Mouse (Mus musculus) MN1 (cell line): ENCODE results near the gene Rab1b.
A peak's percentile ranks its signal among the peaks of the same experiment; 100 is the strongest.

ENCODE experiments used
- DNase-seq: peaks from one replicate; pipeline ENCODE4 v3.0.0-alpha.2; 2016; ENCODE audit warnings: low spot score

Rab1b gene

DNA sequence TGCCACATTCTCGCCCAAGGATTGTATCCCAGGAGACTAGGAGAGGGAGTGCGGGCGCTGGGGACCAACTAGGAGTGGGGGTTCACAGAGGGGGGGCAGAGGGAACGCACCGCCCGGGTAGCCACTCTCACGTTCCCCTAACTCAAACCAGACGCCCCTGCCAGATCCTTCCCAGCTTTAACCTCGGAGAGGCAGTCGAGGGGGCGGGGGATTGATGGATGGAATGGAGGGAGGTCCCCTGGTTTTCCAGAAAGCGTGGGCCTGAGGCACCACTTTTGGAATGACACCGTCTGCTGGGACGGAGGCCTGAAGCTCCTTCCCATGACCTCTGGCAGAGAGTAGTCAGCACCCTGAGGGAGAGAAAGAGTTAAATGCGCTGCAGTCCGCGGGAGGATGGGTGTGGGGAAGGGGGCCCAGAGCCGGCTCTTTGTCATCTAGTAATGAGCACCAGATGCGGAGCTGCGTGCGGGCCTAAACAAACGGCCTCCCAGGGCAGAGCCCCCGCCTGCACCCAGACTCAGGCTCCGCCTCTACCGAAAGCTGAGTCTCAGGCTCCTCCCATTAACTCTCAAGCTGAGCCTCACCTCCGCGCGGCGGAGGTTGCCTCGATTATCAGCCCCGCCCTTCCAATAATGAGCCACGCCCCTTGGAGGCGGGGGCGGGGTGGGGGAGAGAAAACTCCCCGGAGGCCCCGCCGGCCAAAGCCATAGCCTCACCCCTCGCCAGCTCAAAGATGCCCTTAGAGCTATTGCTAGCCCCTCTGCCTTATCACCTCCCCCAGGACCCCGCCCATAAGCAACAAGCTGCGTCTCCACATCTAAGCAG lies 35.1 kb downstream of the Rab1b start:
- peak; percentile 91 for DNase-seq

DNA sequence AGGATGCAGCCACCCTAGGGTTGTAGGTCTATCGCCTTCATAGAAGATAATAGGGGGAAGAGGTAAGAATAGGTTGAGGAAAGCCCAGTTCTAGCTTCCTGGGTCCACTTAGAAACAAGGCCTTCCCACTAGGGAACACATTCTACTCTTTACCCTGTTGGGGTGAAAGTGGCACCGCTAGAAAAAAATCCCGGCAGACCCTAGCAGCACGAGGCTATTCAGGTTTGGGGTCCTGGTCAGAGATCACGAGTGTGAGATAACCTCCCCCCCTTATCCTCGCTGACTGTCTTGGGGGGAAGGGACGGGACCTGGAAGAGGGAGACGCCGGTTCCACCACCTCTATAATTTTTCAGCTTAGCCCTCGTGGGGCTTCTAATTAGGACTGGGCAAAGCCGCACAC lies 35.8 kb downstream of the Rab1b start:
- DNase-seq, result no peak

DNA sequence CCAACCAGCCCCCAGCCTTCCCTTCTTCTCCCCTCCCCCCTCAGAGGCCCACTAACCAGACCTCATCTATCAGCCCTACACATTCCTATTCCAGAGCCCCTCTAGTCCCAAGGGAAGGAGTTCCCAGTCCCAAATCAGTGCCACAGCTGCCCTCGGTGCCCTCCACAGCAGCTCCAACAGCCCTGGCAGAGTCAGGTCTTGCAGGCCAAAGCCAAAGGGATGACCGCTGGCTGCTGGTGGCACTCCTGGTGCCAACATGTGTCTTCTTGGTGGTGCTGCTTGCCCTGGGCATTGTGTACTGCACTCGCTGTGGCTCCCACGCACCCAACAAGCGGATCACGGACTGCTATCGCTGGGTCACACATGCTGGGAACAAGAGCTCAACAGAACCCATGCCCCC lies 36.9 kb downstream of the Rab1b start:
- no peak for DNase-seq

DNA sequence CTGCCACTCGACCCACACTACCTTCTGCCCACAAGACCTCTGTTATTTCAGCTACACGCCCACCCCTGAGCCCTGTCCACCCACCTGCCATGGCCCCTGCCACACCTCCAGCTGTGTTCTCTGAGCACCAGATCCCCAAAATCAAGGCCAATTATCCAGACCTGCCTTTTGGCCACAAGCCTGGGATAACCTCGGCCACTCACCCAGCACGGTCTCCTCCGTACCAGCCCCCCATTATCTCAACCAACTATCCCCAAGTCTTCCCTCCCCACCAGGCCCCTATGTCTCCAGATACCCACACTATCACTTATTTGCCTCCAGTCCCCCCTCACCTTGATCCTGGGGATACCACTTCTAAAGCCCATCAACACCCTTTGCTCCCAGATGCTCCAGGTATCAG lies 37.4 kb downstream of the Rab1b start:
- no peak for DNase-seq

DNA sequence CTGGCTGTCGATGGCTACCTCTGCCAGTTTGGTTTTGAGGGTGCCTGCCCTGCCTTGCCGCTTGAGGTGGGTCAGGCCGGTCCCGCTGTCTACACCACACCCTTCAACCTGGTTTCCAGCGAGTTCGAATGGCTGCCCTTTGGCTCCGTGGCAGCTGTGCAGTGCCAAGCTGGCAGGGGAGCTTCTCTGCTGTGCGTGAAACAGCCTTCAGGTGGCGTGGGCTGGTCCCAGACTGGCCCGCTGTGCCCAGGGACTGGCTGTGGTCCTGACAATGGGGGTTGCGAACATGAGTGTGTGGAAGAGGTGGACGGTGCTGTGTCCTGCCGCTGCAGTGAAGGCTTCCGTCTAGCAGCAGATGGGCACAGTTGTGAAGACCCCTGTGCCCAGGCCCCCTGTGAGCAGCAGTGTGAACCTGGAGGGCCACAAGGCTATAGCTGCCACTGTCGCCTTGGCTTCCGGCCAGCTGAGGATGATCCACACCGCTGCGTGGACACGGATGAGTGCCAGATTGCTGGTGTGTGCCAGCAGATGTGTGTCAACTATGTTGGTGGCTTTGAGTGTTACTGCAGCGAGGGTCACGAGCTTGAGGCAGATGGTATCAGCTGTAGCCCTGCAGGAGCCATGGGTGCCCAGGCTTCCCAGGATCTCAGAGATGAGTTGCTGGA lies 38.2 kb downstream of the Rab1b start:
- DNase-seq, result peak; percentile 62

DNA sequence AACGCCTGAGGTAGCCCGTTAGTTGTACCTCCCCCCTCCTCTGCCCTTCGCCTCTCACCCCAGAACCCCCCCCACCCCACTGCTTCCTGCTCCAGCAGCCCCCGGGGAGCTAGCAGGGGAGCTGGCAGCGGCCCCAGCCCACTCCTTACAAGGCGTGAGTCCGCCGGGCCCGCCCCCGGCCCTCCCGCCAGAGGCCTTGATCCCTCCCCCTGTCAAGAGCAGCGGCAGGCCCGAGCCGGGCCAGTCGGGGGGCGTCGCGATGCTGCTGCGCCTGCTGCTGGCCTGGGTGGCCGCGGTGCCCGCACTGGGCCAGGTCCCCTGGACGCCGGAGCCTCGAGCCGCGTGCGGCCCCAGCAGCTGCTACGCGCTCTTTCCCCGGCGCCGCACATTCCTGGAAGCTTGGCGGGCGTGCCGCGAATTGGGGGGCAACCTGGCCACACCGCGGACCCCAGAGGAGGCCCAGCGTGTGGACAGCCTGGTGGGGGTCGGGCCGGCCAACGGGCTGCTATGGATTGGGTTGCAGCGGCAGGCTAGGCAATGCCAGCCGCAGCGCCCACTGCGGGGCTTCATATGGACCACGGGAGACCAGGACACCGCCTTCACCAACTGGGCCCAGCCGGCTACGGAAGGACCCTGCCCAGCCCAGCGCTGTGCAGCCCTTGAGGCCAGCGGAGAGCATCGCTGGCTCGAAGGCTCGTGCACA lies 38.9 kb downstream of the Rab1b start, which contains the start of gene Cd248:
TSS of gene Cd248 (plus strand) at position 212 of the 703 bp plus-strand sequence.
- peak; percentile 74 for DNase-seq

DNA sequence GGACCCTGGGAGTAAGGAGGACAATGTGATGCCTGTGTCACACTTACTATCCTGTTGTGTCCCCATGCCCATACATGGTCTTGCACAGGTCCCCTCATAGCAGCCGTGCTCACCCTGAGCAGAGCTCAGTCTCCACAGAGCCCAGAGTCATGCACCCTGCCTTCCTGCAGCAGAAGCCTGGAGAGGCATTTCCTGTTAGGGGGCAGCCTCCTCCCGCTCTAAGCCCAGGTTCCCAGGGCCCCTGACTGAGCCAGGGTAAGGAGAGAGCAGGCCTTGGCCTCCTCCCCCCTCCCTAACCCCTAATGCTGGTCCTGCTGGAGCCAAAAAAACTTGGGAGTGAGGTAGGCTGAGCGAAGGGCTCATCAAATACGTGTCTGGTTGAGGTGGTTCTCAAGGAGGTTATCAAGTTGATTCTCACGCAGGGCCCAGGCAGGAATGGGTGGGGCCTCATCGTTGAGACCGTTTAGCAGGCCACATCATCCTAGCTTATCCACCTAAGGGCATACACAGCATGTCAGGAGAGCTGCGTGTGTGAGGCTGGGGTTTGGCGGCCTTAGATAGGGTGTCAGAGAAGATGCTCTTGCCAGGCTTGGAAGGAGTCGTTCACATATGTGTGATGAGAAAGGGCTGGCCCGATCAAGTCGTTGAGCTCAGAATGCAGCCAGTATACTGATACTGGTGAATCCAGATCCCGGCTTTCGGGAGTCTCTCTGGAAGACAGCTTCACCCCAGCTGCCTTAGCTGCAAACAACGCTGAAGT lies 39.7 kb downstream of the Rab1b start:
- peak; percentile 61 for DNase-seq

DNA sequence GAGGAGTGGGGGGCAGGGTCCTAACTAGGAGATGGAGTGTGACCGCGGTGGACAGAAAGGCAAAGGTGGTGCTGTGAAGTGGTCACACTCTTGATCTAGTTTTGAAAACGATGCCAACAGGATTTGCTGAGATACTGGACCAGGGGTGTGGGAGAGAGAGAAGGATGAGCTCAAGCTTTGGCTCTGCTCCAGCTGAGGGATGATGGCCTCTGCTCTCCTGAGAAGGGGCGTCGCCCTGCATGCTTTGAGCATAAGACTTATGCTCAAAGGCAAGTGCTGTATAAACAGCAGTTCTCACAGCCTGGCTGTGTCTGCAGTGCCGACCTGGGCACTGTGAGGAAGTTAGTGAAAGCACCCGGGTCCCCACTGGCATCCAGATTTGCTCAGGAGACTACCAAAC lies 41.8 kb downstream of the Rab1b start:
- DNase-seq, result peak; percentile 82

DNA sequence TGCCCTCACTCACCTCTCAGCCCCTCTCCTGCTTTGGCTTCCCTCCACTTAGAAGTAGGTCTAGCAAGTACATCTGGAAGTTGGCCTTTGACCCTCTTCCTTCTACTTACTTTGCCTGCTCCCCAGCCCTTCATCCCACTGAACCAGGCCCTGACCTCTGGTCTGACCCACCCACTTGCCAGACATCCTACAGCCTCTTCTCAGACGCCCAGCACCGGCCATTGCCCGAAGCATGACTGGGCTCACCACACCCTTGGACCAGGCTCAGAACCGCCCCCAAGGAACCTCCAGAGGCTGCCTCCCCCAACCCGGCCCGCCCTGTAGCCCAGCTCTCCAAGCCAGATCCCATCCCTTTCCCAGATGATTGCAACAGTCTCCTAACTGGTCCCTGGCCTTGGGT lies 44.4 kb downstream of the Rab1b start:
- DNase-seq, result no peak

DNA sequence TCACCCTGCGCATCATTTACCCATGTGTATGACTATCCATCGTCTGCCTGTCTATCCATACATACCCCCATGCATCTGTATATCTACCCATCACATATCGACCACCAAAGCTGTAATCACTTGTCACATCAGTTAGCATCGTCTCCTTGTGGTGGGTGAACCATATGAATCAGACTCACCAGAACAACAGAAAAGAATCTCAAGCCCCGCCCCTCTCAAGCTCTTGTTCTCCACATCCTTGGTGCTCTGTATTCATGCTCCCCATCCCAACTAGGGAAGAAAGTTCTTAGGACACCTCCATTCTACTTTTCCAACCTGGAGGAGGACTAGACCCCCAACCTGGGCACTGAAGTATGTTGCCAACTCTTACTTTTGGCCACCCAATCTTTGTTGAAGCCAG lies 44.8 kb downstream of the Rab1b start:
- DNase-seq, result no peak

DNA sequence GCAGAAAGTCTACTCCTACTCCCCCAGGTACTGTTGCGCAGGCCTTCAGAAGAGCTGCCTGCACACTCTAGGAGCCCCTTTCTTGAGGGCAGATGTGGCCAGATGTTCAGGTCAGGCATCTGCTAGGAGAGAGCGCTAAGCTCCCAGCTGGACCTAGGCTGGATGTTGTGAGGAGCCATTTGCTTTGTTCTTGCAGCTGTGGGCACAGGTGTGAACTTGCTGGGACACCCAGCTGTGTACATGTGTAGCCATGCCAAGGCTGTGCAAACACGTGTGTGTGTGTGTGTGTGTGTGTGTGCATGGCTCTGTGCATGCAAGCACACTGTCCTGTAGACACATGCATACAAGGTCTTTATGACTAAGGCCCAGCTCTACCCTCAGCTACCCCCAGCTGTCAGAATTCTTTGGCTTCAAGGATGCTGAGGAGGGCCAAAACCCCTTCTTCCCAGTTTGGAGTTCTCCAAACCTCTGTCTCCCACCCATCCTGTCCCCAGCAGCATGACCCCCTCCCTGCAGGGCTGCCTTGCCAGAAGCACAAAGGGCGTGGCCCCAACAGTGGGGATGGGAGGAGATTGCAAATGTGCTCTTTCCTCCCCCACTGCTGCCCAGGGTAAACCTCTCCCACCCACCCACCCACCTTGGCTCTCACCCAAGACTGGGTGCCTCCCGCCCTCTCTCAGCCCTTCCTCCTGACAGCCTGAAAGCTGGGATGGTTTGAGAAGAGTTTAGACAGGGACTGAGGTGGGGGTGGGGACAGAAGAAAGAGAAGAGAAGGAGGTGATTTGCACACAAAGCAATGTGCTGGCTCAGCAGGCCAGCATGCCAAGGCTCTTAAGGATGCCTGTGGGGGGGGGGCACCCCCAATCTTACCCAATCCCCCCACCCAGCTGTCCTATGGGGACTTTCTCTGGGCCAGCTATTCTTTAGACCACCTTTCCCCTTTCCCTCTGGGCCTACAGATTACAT lies 46.2 kb downstream of the Rab1b start:
- peak; percentile 44 for DNase-seq

DNA sequence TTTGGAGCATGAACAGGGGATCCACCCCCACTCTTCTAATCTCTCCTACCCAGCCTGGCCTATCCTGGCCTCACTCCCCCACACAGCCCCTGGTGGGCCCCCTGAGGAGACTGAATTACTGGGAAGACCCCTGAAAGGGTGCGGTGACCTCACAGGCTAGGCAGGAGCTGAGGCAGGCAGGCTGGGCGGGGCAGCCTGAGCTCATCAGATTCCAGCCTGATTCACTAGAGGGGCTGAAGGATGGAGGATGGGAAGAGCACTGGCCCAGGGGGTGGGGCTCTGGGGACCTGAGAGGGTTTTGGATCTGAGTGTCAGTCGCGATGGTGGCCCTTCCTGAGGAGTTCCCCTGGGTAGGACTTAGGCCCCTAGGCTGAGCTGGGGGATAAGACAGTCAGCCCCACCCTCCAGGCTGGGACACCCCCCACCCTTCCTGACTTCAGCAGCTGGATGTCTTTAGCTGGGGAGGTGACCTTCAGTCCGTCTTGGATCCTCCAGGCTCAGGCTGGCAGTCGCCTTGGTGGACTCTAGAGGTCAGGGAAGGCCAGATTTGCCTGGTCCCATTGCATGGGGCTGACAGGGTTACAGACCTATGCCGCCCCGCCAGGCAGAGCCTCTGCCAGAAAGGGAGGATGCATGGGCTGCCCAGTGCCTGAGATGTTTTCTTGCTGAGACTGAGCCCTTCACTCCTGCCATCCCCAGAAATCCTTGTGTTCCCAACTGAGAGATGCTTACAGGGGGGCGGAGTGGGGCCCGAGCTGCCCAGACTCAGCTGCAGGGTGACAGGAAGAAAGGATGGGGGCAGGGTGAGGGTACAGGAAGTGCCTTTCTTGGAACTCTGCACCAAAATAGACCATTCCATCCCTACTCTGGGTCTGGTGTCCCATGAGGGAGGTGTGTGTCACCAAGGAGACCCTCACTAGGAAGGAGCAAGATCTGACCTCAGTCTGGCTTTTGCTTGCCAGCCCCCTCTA lies 47.8 kb downstream of the Rab1b start:
- DNase-seq, result peak; percentile 56

DNA sequence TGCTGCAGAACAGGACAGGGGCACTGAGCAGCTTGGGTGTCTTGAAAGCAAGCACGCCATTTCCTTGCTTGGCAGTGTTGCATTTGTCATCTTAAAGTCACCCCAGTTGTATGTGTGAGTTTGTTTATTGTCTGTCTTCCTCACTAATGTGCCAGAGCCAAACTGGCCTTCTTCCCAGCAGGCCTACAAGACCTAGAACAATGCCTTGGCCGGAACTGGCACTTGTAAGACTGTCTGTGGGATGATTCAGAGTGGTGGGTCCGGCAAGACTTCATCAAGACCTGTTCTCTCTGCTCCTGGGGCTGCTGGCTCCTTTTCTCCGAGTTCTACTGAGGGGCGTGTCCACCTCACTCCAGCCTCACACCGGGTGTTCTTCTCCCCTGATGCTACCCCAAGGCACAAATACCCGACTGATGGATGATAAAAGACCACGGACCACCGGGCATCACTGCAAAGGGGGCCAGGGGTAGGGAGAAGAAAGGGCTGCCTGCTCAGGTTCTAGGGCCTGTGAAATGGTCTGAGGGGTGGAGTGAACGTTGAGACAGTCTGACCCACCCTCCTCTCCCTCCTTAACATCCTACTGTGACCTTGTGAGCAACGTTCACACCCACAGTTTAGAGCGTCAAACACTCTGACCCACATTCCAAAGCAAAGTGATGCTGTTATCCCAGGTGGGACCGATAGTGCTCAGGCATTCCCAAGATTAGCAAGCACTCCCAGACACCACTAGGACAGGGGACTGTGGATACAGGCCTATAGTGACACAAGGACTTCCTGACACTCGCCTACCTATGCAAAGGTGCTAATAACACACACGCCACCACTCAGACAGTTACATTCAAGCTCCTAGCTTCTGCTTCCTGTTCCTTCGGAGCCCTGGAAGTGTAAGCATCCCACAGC lies 48.7 kb downstream of the Rab1b start:
- DNase-seq, result peak; percentile 40

DNA sequence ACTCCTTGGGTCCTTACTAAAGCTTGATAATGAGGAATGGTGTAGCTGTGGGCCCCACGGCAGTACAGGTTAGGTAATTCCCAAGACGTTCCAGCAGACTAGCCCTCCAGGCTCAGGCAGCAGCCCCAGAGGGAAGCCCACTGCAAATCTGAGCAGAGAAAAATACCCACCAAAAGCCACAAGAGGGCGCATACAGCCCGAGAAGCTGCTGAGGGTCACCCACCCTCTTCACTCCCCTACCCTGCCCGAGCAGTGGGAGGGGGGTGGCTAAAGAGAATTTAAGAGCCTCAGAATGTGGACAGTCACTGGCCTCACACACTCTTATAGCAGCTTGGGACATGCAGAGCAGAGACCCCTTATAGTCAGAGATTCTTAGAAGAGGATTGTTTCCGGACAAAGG lies 50.6 kb downstream of the Rab1b start:
- DNase-seq, result peak; percentile 68

DNA sequence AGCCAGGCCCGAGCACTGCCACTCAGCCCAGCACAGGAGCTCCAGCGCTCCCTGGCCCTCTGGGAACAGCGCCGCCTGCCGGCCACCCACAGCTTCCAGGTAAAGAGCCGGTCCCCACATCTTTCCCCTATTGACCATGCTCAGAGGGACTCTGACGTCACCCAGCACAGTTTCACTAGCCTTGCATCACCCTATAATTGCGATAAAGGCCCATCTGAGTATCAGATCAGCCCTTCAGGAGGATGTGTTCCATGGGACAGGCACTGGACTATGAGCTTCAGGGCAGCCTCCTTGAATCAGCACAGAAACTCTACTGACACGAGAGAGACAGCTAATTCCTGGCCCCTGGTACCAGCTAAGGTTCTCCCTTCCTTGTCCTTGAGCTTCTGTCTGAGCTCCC lies 53.0 kb downstream of the Rab1b start:
- peak; percentile 85 for DNase-seq

DNA sequence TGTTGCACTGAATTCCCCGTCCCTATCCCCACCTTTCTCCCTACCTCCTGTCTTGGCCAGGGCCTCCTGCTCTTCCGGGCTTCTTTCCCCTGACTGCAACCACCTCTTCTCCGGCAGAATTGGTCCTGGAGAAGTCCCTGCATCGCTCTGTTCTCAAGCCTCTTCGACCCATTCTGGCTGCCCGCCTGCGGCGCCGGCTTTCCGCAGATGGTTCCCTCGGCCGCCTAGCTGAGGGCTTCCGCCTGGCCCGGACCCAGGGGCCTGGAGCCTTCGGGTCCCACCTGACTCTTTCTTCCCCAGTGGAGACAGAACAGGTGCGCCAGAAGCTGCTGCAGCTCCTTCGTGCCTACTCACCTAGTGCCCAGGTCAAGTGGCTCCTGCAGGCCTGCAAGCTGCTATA lies 54.0 kb downstream of the Rab1b start:
- no peak for DNase-seq

DNA sequence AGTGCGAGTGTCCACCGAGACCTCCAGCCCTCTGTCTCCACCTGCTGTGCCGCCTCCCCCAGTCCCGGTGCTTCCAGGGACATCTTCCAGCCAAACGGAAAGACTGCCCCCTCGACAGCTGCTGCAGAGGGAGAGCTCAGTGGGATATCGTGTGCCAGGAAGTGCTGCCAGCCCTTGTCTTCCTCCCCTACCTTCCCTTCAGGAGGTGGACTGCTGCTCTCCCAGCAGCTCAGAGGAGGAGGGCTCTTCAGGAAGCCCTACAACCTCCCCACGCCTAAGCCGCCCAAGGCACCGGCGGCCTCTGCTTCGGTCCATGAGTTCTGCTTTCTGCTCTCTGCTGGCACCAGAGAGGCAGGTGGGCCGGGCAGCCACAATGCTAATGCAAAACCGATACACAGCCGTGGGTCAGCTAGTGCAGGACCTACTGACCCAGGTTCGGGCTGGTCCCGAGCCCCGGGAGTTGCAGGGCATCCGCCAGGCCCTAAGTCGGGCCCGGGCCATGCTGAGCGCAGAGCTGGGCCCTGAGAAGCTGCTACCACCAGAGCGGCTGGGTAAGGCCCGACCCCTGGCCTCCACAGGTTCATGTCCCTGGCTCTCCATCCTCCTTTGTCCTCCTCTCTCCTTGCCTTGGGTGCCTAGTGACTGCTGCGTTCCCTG lies 54.6 kb downstream of the Rab1b start:
- DNase-seq, result no peak

DNA sequence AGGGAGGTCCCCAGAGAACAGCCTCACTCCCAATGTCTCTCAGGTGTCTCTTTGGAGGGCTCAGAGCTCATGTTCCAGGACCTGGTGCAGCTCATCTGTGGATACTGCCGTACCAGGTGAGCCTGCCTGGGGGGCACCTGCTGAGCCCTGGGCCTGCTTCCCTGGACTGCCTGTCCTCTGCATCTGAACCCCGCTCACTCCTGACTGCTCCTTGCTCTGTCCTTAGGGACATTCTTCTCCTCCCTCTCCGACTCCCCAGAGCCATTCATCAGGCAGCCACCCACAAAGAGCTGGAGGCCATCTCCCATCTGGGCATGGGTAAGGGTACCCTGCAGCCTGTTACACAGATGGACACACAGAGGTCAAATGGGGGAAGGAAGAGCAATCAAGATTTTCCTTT lies 55.4 kb downstream of the Rab1b start:
- peak; percentile 23 for DNase-seq
